Mouse (Mus musculus) neural tube, embryonic 11.5 days (tissue): ENCODE data around the gene Cct6b. TPM values are rescaled to one million over a fixed set of nuclear protein-coding genes. Genes with fewer than 3 reads are reported as not detected.

Source experiments
- ATAC-seq: fragments of 200-750 bp; cut with Nextera tagmentation; 2 replicates; pipeline ENCODE4 v1.8.0; 2017; ENCODE audit warnings: moderate number of reproducible peaks, mild to moderate bottlenecking, moderate TSS enrichment, moderate library complexity; ENCODE audit not compliant: insufficient read depth, low FRiP score, low TSS enrichment
- DNase-seq: peaks from one replicate; pipeline ENCODE4 v3.0.0-alpha.2; 2015; ENCODE audit warnings: low spot score
- H3K27ac ChIP-seq: fragments of 300-500 bp; sonication (generic); 2 replicates; pipeline ENCODE4 v1.5.1; 2014; ENCODE audit warnings: low read depth, mild to moderate bottlenecking, low read length
- H3K27me3 ChIP-seq: fragments of 300-500 bp; sonication (generic); 2 replicates; pipeline ENCODE4 v1.6.1; 2014; ENCODE audit warnings: mild to moderate bottlenecking, low read length, mixed read lengths; ENCODE audit not compliant: control insufficient read depth, insufficient read depth
- H3K36me3 ChIP-seq: fragments of 300-500 bp; sonication (generic); 2 replicates; pipeline ENCODE4 v1.6.1; 2014; ENCODE audit warnings: mild to moderate bottlenecking, low read length, moderate library complexity, mixed read lengths; ENCODE audit not compliant: control insufficient read depth, insufficient read depth
- H3K4me1 ChIP-seq: fragments of 300-500 bp; sonication (generic); 2 replicates; pipeline ENCODE4 v1.6.1; 2014; ENCODE audit warnings: low read length, mixed read lengths; ENCODE audit not compliant: control insufficient read depth, insufficient read depth
- H3K4me2 ChIP-seq: fragments of 300-500 bp; sonication (generic); 2 replicates; pipeline ENCODE4 v1.6.1; 2014; ENCODE audit warnings: low read depth, mild to moderate bottlenecking, moderate library complexity
- H3K4me3 ChIP-seq: fragments of 300-500 bp; sonication (generic); 2 replicates; pipeline ENCODE4 v1.5.1; 2014; ENCODE audit warnings: low read depth, low read length
- H3K9ac ChIP-seq: fragments of 300-500 bp; sonication (generic); 2 replicates; pipeline ENCODE4 v1.6.1; 2014; ENCODE audit warnings: mild to moderate bottlenecking, low read length
- H3K9me3 ChIP-seq: fragments of 300-500 bp; sonication (generic); 2 replicates; pipeline ENCODE4 v1.6.1; 2016; ENCODE audit warnings: low read length; ENCODE audit not compliant: control insufficient read depth
- WGBS: fragments of 180-500 bp; shearing (Covaris S2); extraction: QIAGEN DNeasy Blood & Tissue Kit; methylation state at CpG from one replicate; pipeline ENCODE4 v1.1.7; 2014; 5-methylcytosine and 5-hydroxymethylcytosine counted together
- polyA plus RNA-seq: library from polyadenylated mRNA; unstranded; fragments of >200 nt; fragmentation: Nextera tagmentation; extraction: Ambion mirVana; gene quantifications from 2 replicates; pipeline ENCODE4 v1.2.1, GENCODE M21; 2014

Cct6b gene
- polyA plus RNA-seq, 1 experiment from 2014 or later, result 0.29 TPM

GRCm38 (mm10) chr11:82764438-82764924 is 360 bp upstream of the Cct6b start:
- DNase-seq, result no peak
- H3K9me3 ChIP-seq, result no peaks in the 10 kb centered on the region

GRCm38 (mm10) chr11:82763261-82763660 is 860 bp downstream of the Cct6b start:
- H3K9ac ChIP-seq, result peak overlapping the region; percentile 80; the same call in 1 of the 2 replicates
- H3K4me1 ChIP-seq, result peaks cover 7% of the 10 kb centered on the region
- no peaks in the 10 kb centered on the region for H3K36me3 ChIP-seq
- H3K4me3 ChIP-seq, result peak overlapping the region; percentile 96
- WGBS, result 17% methylated on average over 4 of the region's 4 CpGs
- DNase-seq (no peak), ATAC-seq (no peak)
- H3K4me2 ChIP-seq, result peak overlapping the region; percentile 88
- H3K27ac ChIP-seq, result no peak overlapping the region
- H3K9me3 ChIP-seq, result no peaks in the 10 kb centered on the region
- H3K27me3 ChIP-seq, result no peaks in the 10 kb centered on the region

More at GRCm38 (mm10) chr11:82764438-82764924, 360 bp upstream of the Cct6b start:
- no peaks in the 10 kb centered on the region for H3K36me3 ChIP-seq
- no peaks in the 10 kb centered on the region for H3K27me3 ChIP-seq
- peak overlapping the region; percentile 80 for H3K9ac ChIP-seq
- peak overlapping the region; percentile 88 for H3K4me2 ChIP-seq
- under 1% methylated on average over 28 of the region's 28 CpGs for WGBS
- H3K4me1 ChIP-seq, result peaks cover 7% of the 10 kb centered on the region
- H3K4me3 ChIP-seq, result peak overlapping the region; percentile 96
- ATAC-seq, result peak; percentile 53
- H3K27ac ChIP-seq, result peak overlapping the region; percentile 82

- Histone ChIP-seq H3K36me3 (no peaks in the 10 kb centered on the region), H3K9me3 (no peaks in the 10 kb centered on the region), H3K9ac (no peak overlapping the region), H3K27me3 (no peaks in the 10 kb centered on the region), H3K4me3 (no peak overlapping the region), H3K4me2 (no peak overlapping the region), H3K27ac (no peak overlapping the region), H3K4me1 (peaks cover 7% of the 10 kb centered on the region)
- WGBS, result 79% methylated on average over 6 of the region's 6 CpGs
- DNase-seq (no peak), ATAC-seq (no peak)
Observed at GRCm38 (mm10) chr11:82762286-82762829, 1.8 kb downstream of the Cct6b start.

- WGBS, result 79% methylated on average over 1 of the region's 1 CpGs
- ATAC-seq, result no peak
Observed at GRCm38 (mm10) chr11:82755919-82756318, 8.2 kb downstream of the Cct6b start.

GRCm38 (mm10) chr11:82752349-82753115 is 11.6 kb downstream of the Cct6b start:
- H3K4me1 ChIP-seq, result no peaks in the 10 kb centered on the region
- no peaks in the 10 kb centered on the region for H3K36me3 ChIP-seq
- DNase-seq (no peak), ATAC-seq (no peak)
- no peak overlapping the region for H3K4me3 ChIP-seq
- no peak overlapping the region for H3K27ac ChIP-seq
- no peaks in the 10 kb centered on the region for H3K9me3 ChIP-seq
- H3K4me2 ChIP-seq, result no peak overlapping the region
- no peaks in the 10 kb centered on the region for H3K27me3 ChIP-seq
- WGBS, result 81% methylated on average over 5 of the region's 6 CpGs
- no peak overlapping the region for H3K9ac ChIP-seq

More at GRCm38 (mm10) chr11:82755919-82756318, 8.2 kb downstream of the Cct6b start:
- H3K36me3 ChIP-seq, result no peaks in the 10 kb centered on the region
- H3K27ac ChIP-seq, result no peak overlapping the region
- H3K9ac ChIP-seq, result no peak overlapping the region
- no peaks in the 10 kb centered on the region for H3K9me3 ChIP-seq
- no peak for DNase-seq
- H3K4me1 ChIP-seq, result no peaks in the 10 kb centered on the region
- no peak overlapping the region for H3K4me2 ChIP-seq
- H3K27me3 ChIP-seq, result no peaks in the 10 kb centered on the region
- H3K4me3 ChIP-seq, result no peak overlapping the region

- no peaks in the 10 kb centered on the region for H3K27me3 ChIP-seq
- H3K4me3 ChIP-seq, result no peak overlapping the region
- H3K9me3 ChIP-seq, result no peaks in the 10 kb centered on the region
- no peak overlapping the region for H3K9ac ChIP-seq
- no peak for DNase-seq
- H3K4me1 ChIP-seq, result no peaks in the 10 kb centered on the region
- no peaks in the 10 kb centered on the region for H3K36me3 ChIP-seq
- no peak overlapping the region for H3K27ac ChIP-seq
- H3K4me2 ChIP-seq, result no peak overlapping the region
- ATAC-seq, result no peak
- WGBS, result 90% methylated on average over 8 of the region's 8 CpGs
Observed at GRCm38 (mm10) chr11:82746857-82747366, 17.2 kb downstream of the Cct6b start.

- Histone ChIP-seq H3K4me3 (no peak overlapping the region), H3K9me3 (no peaks in the 10 kb centered on the region), H3K4me1 (no peaks in the 10 kb centered on the region), H3K4me2 (no peak overlapping the region), H3K27me3 (no peaks in the 10 kb centered on the region), H3K36me3 (no peaks in the 10 kb centered on the region), H3K9ac (no peak overlapping the region), H3K27ac (no peak overlapping the region)
- no peak for ATAC-seq
- DNase-seq, result no peak
- 33% methylated on average over 6 of the region's 6 CpGs for WGBS
Observed at GRCm38 (mm10) chr11:82746138-82746537, 18.0 kb downstream of the Cct6b start.

GRCm38 (mm10) chr11:82739006-82739405 is 25.1 kb downstream of the Cct6b start:
- no peak for DNase-seq
- ATAC-seq, result no peak
- Histone ChIP-seq H3K27ac (no peak overlapping the region), H3K36me3 (no peaks in the 10 kb centered on the region), H3K4me2 (no peak overlapping the region), H3K27me3 (no peaks in the 10 kb centered on the region), H3K4me3 (no peak overlapping the region), H3K9me3 (no peaks in the 10 kb centered on the region), H3K4me1 (no peaks in the 10 kb centered on the region), H3K9ac (no peak overlapping the region)

GRCm38 (mm10) chr11:82734227-82734626 is 29.9 kb downstream of the Cct6b start:
- Histone ChIP-seq H3K9ac (no peak overlapping the region), H3K27me3 (no peaks in the 10 kb centered on the region), H3K36me3 (no peaks in the 10 kb centered on the region), H3K9me3 (no peaks in the 10 kb centered on the region), H3K4me2 (no peak overlapping the region), H3K4me3 (no peak overlapping the region), H3K27ac (no peak overlapping the region), H3K4me1 (no peaks in the 10 kb centered on the region)
- DNase-seq, result no peak
- no peak for ATAC-seq
